Mouse (Mus musculus) myocyte (in vitro differentiated cells): Measurements from ENCODE around the gene Ebna1bp2.

Source experiments
- CEBPB ChIP-seq: IDR thresholded peaks from 2 replicates; pipeline ENCODE4 v1.6.1; 2011; ENCODE audit warnings: mild to moderate bottlenecking, moderate library complexity; ENCODE audit not compliant: poor library complexity, insufficient read depth, severe bottlenecking
- E2F4 ChIP-seq: IDR thresholded peaks from one replicate; pipeline ENCODE4 v1.6.1; 2011; ENCODE audit warnings: mild to moderate bottlenecking, control low read depth, moderate library complexity; ENCODE audit not compliant: insufficient read depth
- MAX ChIP-seq: IDR thresholded peaks from one replicate; pipeline ENCODE4 v1.6.1; 2011; ENCODE audit warnings: low read depth, mild to moderate bottlenecking, control low read depth
- MYOD1 ChIP-seq, 3 experiments: IDR thresholded peaks; one replicate each; pipeline ENCODE4 v1.6.1; 2011; ENCODE audit warnings: control low read depth in 2 of 3, low read depth in 2 of 3, mild to moderate bottlenecking in 2 of 3, moderate library complexity in 1 of 3; ENCODE audit not compliant: insufficient read length in 2 of 3, control insufficient read depth in 1 of 3
- MYOG ChIP-seq, 3 experiments: IDR thresholded peaks; one replicate each; pipeline ENCODE4 v1.6.1; 2011; ENCODE audit warnings: control low read depth in 2 of 3, low read depth in 2 of 3, mild to moderate bottlenecking in 2 of 3; ENCODE audit not compliant: insufficient read length in 2 of 3, control insufficient read depth in 1 of 3, insufficient read depth in 1 of 3
- POLR2A ChIP-seq: IDR thresholded peaks from one replicate; pipeline ENCODE4 v1.6.1; 2011; ENCODE audit warnings: low read depth, mild to moderate bottlenecking, control low read depth, moderate library complexity; ENCODE audit not compliant: insufficient read length
- POLR2AphosphoS2 ChIP-seq: IDR thresholded peaks from one replicate; pipeline ENCODE4 v1.6.1; 2011; ENCODE audit warnings: low read depth, control low read depth; ENCODE audit not compliant: insufficient read length
- REST ChIP-seq: IDR thresholded peaks from one replicate; pipeline ENCODE4 v1.6.1; 2011; ENCODE audit warnings: mild to moderate bottlenecking, control low read depth, moderate library complexity; ENCODE audit not compliant: insufficient read depth, insufficient read length
- SRF ChIP-seq: IDR thresholded peaks from one replicate; pipeline ENCODE4 v1.6.1; 2011; ENCODE audit warnings: low read depth; ENCODE audit not compliant: control insufficient read depth, insufficient read length
- TCF12 ChIP-seq: IDR thresholded peaks from one replicate; pipeline ENCODE4 v1.6.1; 2011; ENCODE audit warnings: mild to moderate bottlenecking, control low read depth; ENCODE audit not compliant: poor library complexity, insufficient read depth, severe bottlenecking
- TCF3 ChIP-seq: IDR thresholded peaks from one replicate; pipeline ENCODE4 v1.6.1; 2011; ENCODE audit warnings: low read depth, control low read depth; ENCODE audit not compliant: insufficient read length
- USF1 ChIP-seq: IDR thresholded peaks from one replicate; pipeline ENCODE4 v1.6.1; 2011; ENCODE audit warnings: low read depth, mild to moderate bottlenecking, control low read depth, moderate library complexity

DNA sequence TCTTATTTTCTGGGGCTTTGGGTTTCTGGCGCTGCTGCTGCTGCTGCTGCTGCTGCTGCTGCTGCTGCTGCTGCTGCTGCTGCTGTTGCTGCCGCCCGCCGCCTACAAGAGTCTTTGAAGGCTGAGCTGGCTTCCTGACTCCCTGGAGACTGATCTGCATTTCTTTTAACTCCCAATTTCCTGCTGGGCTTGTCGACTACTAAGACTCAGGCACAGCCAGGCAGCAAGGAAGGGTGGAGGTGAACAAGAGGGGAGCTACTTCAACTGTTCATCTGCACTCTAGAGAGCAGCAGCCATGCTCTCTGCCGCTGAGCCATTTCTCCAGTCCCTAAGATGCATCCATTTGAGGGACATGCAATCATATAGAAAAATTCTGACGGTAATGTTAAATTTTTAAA is 30.9 kb upstream of the Ebna1bp2 start:
- TF ChIP-seq POLR2AphosphoS2 (no peak), POLR2A (no peak), MYOG (IDR thresholded peaks at IDR 0.05; ENCODE audit: control insufficient read depth in 1 of 3, insufficient read depth in 1 of 3, insufficient read length in 2 of 3, low read depth in 2 of 3) (no peak), MAX (no peak), CEBPB (no peak), MYOD1 (IDR thresholded peaks at IDR 0.05; ENCODE audit: control insufficient read depth in 1 of 3, insufficient read length in 2 of 3, low read depth in 2 of 3) (no peak), USF1 (no peak), TCF12 (no peak), E2F4 (no peak), REST (no peak), TCF3 (no peak), SRF (no peak)
